Mouse (Mus musculus) stomach, postnatal 0 days (tissue): ENCODE measurements around the gene Stk4.

Source experiments
- CTCF ChIP-seq: IDR thresholded peaks from 2 replicates; pipeline ENCODE4 v1.5.1; 2016; ENCODE audit warnings: antibody characterized with exemption, low read depth, mild to moderate bottlenecking, moderate library complexity
- EP300 ChIP-seq: optimal IDR thresholded peaks from 2 replicates; pipeline ENCODE3; 2016; ENCODE audit warnings: antibody characterized with exemption

GRCm38 (mm10) chr2:164182692-164183255 is 112.7 kb downstream of the Stk4 start, which contains the start of gene Wfdc5:
- TF ChIP-seq CTCF (no peak), EP300 (no peak)
